8 mouse cellular contexts compared by ENCODE assay signal in genomic region chr14:27038783-27039182, GRCm38 (mm10). TPM values are rescaled to one million over a fixed set of nuclear protein-coding genes. Genes with fewer than 3 reads are reported as not detected.
DNase-seq lines count a peak whose midpoint lies in the region; ATAC-seq and TF ChIP-seq lines count a peak whose summit lies in the region.

Gene Il17rd (plus strand): TSS chr14:27038941.

- H3K9ac ChIP-seq in ES-Bruce4 (ENCODE audit: low read depth, poor library complexity, severe bottlenecking) = peak within 1 kb of the TSS; percentile 86
- H3K9ac ChIP-seq in lung, embryonic 15.5 days = peak within 1 kb of the TSS; percentile 61

- ATAC-seq in frontal cortex, adult (ENCODE audit: low TSS enrichment) = peak; percentile 99
- ATAC-seq in hematopoietic stem cell, adult 5-6 weeks (replicated peaks in 1 of 2; ENCODE audit: insufficient read depth in 1 of 2, low FRiP score in 2 of 2, low TSS enrichment in 1 of 2, low read depth in 1 of 2, poor library complexity in 2 of 2, severe bottlenecking in 2 of 2) = peak; percentile 54 to 81; a peak in 3 of 4 replicates
- peak; percentile 92 for ATAC-seq in lung, embryonic 15.5 days (ENCODE audit: borderline replicate concordance, extremely low read depth, low FRiP score, low TSS enrichment)

- no peaks in the 10 kb centered on the region for H3K27me3 ChIP-seq in ES-Bruce4 (ENCODE audit: control insufficient read depth, insufficient read depth, low read length, poor library complexity, severe bottlenecking)
- H3K27me3 ChIP-seq in cerebellum, adult 2 months (ENCODE audit: control insufficient read depth, insufficient read depth, low read length) = peaks cover 3% of the 10 kb centered on the region; the same call in 1 of the 2 replicates
- H3K27me3 ChIP-seq in lung, embryonic 15.5 days = peaks cover 14% of the 10 kb centered on the region
- peaks cover 14% of the 10 kb centered on the region; the same call in 1 of the 2 replicates for H3K27me3 ChIP-seq in thymus, adult 2 months (ENCODE audit: control insufficient read depth, insufficient read depth, low read length)

- no peak for TF ChIP-seq CTCF in ES-Bruce4 (IDR thresholded peaks at IDR 0.05; ENCODE audit: low read depth, low read length)
- no peak for TF ChIP-seq CTCF in cerebellum, adult 2 months (IDR thresholded peaks at IDR 0.05; ENCODE audit: borderline replicate concordance, insufficient read depth, low read depth, low read length)
- TF ChIP-seq CTCF in thymus, adult 2 months (IDR thresholded peaks at IDR 0.05; ENCODE audit: borderline replicate concordance, control insufficient read depth, extremely low read depth, insufficient read depth, low read length, poor library complexity) = 0 out of 2 replicates have a peak, but pooled peaks have one; percentile 24

- no peaks in the 10 kb centered on the region; the same call in 1 of the 2 replicates for H3K9me3 ChIP-seq in ES-Bruce4 (replicated peaks; ENCODE audit: control insufficient read depth, insufficient read depth, low read length, poor library complexity, severe bottlenecking)
- no peaks in the 10 kb centered on the region for H3K9me3 ChIP-seq in lung, embryonic 15.5 days

- no peak for TF ChIP-seq EP300 in ES-Bruce4 (IDR thresholded peaks at IDR 0.05; ENCODE audit: insufficient read depth, low read depth, low read length)

- H3K27ac ChIP-seq in ES-Bruce4 (ENCODE audit: insufficient read depth, low read length) = peak within 1 kb of the TSS; percentile 74
- no peak within 1 kb of the TSS for H3K27ac ChIP-seq in cerebellum, adult 2 months (ENCODE audit: insufficient read depth, low read length)
- peak within 1 kb of the TSS; percentile 48 for H3K27ac ChIP-seq in lung, embryonic 15.5 days
- no peak within 1 kb of the TSS for H3K27ac ChIP-seq in thymus, adult 2 months (ENCODE audit: control insufficient read depth, insufficient read depth, low read length)

- H3K4me2 ChIP-seq in lung, embryonic 15.5 days = peak within 1 kb of the TSS; percentile 90

- no peak for TF ChIP-seq POLR2A in ES-Bruce4 (IDR thresholded peaks at IDR 0.05; ENCODE audit: insufficient read depth, low read length)
- no peak for TF ChIP-seq POLR2A in cerebellum, adult 2 months (IDR thresholded peaks at IDR 0.05; ENCODE audit: borderline replicate concordance, insufficient read depth, low read length)
- TF ChIP-seq POLR2A in thymus, adult 2 months (IDR thresholded peaks at IDR 0.05; ENCODE audit: control insufficient read depth, extremely low read depth, insufficient read depth, low read length, poor library complexity) = no peak

- peak within 1 kb of the TSS; percentile 87 for H3K4me3 ChIP-seq in ES-Bruce4 (ENCODE audit: low read depth, low read length)
- peak within 1 kb of the TSS; percentile 56 for H3K4me3 ChIP-seq in cerebellum, adult 2 months (replicated peaks; ENCODE audit: insufficient read depth, low read depth, low read length)
- H3K4me3 ChIP-seq in lung, embryonic 15.5 days = peak within 1 kb of the TSS; percentile 76
- H3K4me3 ChIP-seq in thymus, adult 2 months (ENCODE audit: control insufficient read depth, insufficient read depth, low read length) = peak within 1 kb of the TSS; percentile 61

- DNase-seq in cerebellum, adult 2 months = peak; percentile 76 to 80
- peak; percentile 35 for DNase-seq in layer of hippocampus, adult 9-10 months (ENCODE audit: low spot score)
- peak; percentile 91 for DNase-seq in ovary, adult 18-20 months (ENCODE audit: low spot score)
- DNase-seq in thymus, adult 2 months = peak; percentile 72

- no peaks in the 10 kb centered on the region for H3K36me3 ChIP-seq in ES-Bruce4 (ENCODE audit: control insufficient read depth, insufficient read depth, low read length, poor library complexity, severe bottlenecking)
- no peaks in the 10 kb centered on the region for H3K36me3 ChIP-seq in lung, embryonic 15.5 days
- H3K36me3 ChIP-seq in thymus, adult 2 months (ENCODE audit: control insufficient read depth, insufficient read depth, low read length) = no peaks in the 10 kb centered on the region

- WGBS in cerebellum, adult 2 months = under 1% methylated on average over 29 of the region's 29 CpGs
- WGBS in lung, embryonic 15.5 days = 0% methylated on average over 29 of the region's 29 CpGs
- WGBS in thymus, adult 2 months = under 1% methylated on average over 29 of the region's 29 CpGs

- peaks cover 8% of the 10 kb centered on the region for H3K4me1 ChIP-seq in ES-Bruce4 (ENCODE audit: control insufficient read depth, insufficient read depth, low read length)
- no peaks in the 10 kb centered on the region for H3K4me1 ChIP-seq in cerebellum, adult 2 months (ENCODE audit: control insufficient read depth, insufficient read depth, low read length)
- peaks cover 24% of the 10 kb centered on the region for H3K4me1 ChIP-seq in lung, embryonic 15.5 days
- peaks cover 10% of the 10 kb centered on the region for H3K4me1 ChIP-seq in thymus, adult 2 months (replicated peaks; ENCODE audit: control insufficient read depth, insufficient read depth, low read length)

RNA-seq across cellular contexts. Expression of gene Il17rd, which starts in this region (rescaled TPM):
- polyA plus RNA-seq in ES-Bruce4 (2011; ENCODE audit: insufficient read depth, insufficient read length, low read depth, missing spikeins) = 47.3 and 48.9 TPM in 2 replicates
- 1.2 and 1.3 TPM in 2 replicates for polyA plus RNA-seq in cerebellum, adult 2 months (2012; rRNA removed)
- total RNA-seq in hematopoietic stem cell, adult 5-6 weeks (2017) = 0.13 TPM in 1 of 2 replicates, not detected in the other
- polyA plus RNA-seq in lung, embryonic 15.5 days (2015; fragmentation: Nextera tagmentation; extraction: Ambion mirVana) = 2.0 and 2.4 TPM in 2 replicates
- 0.29 and 0.63 TPM in 2 replicates for polyA plus RNA-seq in thymus, adult 2 months (2012; rRNA removed)

Comparison
In these comparisons a context has a peak if more than half of its experiments do, and no peak if none do; other contexts are left out.
1. RNA of gene Il17rd (polyA plus RNA-seq): 47.3 to 48.9 TPM in ES-Bruce4; 2.0 to 2.4 TPM in lung, embryonic 15.5 days, 1.2 to 1.3 TPM in cerebellum, adult 2 months and 0.29 to 0.63 TPM in thymus, adult 2 months; every median in the first group is over 10 times any median in the second.
2. Peak in ATAC-seq in hematopoietic stem cell, adult 5-6 weeks; RNA of the gene not detected or under 1 TPM.
3. Peak in DNase-seq and H3K4me3 ChIP-seq in thymus, adult 2 months; RNA of the gene not detected or under 1 TPM.
4. H3K27ac ChIP-seq: peak in ES-Bruce4 (single experiment) and lung, embryonic 15.5 days (single experiment); none in cerebellum, adult 2 months (single experiment) and thymus, adult 2 months (single experiment).
5. DNase-seq: peak in every context shown above with its lines; median percentile 91 in ovary, adult 18-20 months; 78 in cerebellum, adult 2 months; 72 in thymus, adult 2 months; 35 in layer of hippocampus, adult 9-10 months.
6. Peak in every context shown above with its lines, with median percentiles within 50 percentile points of each other: H3K4me3 ChIP-seq and ATAC-seq.